Mouse (Mus musculus) kidney, adult 11 months (tissue): ENCODE measurements around the gene Mypn.

Source experiments
- DNase-seq: peaks from one replicate; pipeline ENCODE4 v3.0.0; 2022

Gene Mypn

DNA sequence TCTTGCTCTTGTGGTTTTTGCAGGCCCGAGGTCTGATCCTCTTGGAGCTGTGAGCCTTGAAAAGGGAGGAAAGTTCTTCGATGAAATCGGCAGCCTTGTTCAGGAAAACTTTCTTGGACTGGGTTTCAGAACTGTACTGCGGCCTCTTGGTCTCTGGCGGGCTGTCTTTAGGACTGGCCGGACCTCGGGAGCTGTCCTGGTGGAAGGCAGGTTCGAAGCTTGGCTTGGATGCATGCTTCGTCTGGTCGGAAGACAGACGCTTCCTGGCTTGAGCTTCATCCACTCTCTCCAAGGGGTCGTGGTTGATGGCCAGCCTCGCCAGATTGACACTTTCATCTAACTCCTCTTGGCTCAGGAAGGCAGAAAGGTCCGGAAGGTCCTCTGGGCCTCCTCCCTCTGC, 11.0 kb downstream of the Mypn start:
- no peak for DNase-seq

DNA sequence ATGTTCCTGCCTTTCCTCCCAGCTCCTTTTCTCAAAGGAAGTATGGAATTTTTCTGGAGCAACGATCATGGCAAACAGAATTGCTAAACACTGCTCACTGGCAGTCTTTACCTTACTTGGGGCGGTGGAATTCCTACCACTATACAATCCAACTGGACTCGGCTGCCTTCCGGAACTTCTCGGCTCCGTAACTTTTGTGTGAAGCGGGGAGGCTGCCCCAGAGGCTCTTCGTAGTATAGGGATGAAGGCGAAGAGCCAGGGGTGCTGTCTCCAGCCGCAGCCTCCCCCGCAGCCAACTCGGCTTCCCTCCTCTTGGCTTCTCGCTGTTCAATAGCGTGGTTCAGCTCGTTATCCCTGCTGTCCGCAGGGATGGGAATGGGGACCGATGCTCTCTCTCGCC, 11.5 kb downstream of the Mypn start:
- DNase-seq: no peak

GRCm38 (mm10) chr10:63184451-63184850, 19.3 kb downstream of the Mypn start:
- DNase-seq: no peak

- DNase-seq: no peak
Measured at GRCm38 (mm10) chr10:63182177-63182768, 21.5 kb downstream of the Mypn start.

DNA sequence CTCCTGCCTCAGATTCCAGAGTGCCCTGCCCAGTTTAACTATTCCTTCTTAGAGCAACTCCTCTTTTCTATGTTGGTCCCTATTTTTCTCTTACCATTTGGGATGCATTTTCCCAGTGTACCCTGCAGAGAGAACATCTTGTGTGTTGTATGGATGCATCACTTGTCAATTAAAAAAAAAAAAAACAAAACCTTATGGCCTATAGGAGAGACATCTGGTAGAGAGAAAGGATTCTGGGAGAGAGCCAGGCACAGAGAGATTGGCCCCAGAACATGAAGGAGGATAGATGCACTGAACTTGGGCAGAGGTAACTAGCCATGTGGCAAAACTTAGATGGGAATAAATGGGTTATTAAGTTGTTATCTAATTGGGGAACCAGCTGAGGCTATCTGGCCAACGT, 22.6 kb downstream of the Mypn start:
- DNase-seq: no peak

DNA sequence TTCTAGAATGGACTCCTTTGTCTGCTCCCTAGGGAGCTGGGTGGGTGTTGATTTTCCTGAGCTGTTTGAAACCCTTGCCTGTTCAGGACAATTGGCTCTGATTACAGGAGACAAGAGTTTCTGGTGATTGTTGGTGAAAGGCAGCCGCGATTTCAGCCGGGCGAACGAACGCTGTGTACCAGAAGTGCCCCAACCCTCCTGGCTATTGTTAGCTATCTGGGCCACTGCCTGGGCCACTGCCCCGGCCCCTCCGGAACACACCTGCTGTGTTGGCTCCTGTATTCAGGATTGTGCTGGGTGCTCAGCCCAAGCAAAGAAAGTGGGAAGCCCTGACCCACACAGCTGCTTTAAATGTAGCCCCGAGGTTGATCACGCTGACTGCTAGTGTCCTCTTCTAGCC, 24.2 kb downstream of the Mypn start:
- DNase-seq: no peak

GRCm38 (mm10) chr10:63178318-63178717, 25.4 kb downstream of the Mypn start:
- DNase-seq: no peak

GRCm38 (mm10) chr10:63177286-63178140, 26.2 kb downstream of the Mypn start:
- DNase-seq: no peak

GRCm38 (mm10) chr10:63176471-63176931, 27.3 kb downstream of the Mypn start:
- DNase-seq: no peak

- no peak for DNase-seq
Measured at GRCm38 (mm10) chr10:63172089-63172488, 31.7 kb downstream of the Mypn start.

DNA sequence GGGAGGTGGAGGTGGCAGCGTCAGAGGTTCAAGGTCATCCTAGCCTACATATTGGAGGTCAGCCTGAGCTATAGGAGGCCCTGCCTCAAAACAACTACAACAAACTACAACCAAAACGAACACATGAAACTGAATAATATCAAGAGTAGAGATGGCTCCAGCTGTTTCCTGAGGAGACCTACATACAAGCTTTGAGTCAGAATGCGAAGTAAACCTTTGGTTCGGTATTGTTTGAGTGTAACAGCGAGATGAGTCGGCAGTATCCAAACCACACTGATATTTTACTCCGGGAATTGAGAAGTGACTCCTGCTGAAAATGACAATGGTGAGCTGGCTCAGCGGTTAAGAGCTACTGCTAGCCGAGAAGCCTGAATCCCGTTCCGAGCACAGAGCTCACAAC, 34.2 kb downstream of the Mypn start:
- no peak for DNase-seq

DNA sequence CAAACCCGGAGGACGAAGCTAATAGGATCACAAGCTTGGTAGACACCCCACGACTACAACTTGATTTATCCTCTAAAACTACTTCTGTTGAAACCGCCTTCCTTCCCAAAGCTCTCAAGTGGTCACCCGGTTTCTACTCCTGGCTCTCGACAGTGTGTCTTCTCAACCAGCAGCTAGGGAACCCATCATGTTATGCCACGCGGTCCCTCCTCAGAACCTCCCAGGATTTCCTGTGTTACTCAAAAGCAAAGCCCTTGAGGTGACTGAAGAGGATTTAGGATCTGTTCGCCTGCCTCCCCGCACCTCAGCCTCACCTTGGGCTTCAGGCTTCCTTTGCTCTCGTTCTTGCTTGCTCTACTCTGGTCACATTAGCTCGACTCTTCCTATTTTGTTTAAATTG, 35.6 kb downstream of the Mypn start:
- DNase-seq: no peak

GRCm38 (mm10) chr10:63167241-63167995, 36.3 kb downstream of the Mypn start:
- DNase-seq: no peak

DNA sequence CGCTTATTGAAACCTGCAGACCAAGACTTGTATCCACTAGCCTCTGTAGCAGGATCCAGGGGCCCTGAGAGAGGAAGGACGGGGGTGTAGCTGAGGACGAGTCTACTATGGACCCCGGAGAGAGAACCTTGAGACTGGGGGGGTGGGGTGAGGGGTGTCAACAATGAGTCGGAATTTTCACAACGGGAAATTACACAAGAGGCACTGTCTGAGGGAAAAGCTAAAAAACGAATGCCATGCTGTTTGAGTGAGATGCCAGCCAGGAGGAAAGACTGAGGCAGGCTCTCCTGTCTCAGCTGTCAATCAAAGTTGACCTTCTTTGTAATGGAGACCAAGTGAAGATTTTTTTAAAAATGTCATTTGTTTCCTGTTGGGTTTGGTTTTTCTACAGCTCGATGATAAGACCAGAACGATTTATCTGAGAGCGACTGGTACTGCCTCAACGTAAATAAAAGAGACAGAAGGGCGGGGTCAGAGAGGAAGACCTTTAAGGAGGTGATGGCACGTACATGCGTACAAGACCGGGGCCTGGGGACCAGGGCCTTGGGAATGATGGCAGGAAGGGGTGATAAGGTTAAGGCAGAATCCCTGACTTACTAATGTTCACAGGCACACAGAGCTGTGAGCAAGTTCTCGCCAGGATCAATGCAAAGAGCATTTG, 37.9 kb downstream of the Mypn start:
- DNase-seq: no peak

DNA sequence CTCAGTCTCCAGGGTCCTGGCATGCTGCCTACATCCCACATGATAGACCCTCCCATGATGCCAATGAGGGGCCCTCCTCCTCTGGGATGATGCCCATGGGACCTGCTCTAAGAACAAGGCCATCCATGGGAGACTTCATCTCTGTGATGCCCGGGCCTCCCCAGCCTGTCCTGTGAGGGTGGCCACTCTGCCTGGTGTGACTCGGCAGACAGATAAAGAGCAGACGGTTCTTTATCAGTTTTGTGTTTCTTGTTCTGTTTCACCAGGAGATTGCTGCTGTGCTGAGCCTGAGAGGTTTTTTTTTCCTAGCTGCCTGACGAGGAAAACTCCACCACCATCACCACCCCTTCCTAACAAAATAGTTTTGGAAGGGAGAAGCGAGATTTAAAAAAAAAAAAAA, 42.5 kb downstream of the Mypn start:
- no peak for DNase-seq

DNA sequence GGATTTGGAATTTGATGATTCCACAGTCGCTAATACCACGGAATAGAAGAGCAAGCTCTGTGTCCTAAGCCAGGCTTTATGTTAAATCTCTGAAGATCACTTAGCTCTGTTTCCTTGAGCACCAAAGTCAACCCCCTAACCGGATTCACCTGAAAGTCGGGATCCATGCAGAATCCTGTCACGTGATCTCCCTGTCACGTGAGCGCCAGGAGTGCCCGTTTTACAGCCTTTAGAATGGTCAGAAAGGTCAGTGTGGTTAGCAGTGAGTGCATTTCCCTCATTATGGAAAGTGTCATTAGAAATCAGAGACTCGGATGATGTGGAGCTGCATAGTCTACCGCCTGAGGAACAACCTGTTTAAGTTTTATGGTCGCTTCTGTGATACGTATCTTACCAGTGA, 43.1 kb downstream of the Mypn start:
- no peak for DNase-seq

GRCm38 (mm10) chr10:63158191-63158590, 45.6 kb downstream of the Mypn start:
- no peak for DNase-seq

GRCm38 (mm10) chr10:63157491-63157890, 46.3 kb downstream of the Mypn start:
- no peak for DNase-seq

DNA sequence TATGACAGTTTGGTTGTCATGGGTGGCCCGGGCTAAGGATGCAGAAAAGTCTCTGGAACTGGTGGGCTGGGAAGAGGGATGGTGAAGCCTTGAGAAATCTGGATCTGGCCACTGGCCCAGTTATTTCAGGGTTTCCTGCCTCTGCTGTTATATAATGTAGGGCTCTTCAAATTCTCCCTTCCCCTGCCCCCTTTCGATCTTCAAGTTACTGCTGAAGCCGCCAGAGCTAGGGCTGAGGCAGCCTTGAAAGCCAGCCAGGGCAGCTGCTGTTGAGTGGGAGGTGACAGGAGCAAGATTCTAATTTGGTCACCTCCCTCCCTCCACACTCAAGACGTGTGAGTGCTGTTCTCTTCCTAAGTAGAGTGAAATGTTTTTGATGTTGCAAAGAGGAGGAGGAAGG, 46.8 kb downstream of the Mypn start:
- no peak for DNase-seq

- DNase-seq: no peak
Measured at GRCm38 (mm10) chr10:63156351-63156750, 47.4 kb downstream of the Mypn start.

DNA sequence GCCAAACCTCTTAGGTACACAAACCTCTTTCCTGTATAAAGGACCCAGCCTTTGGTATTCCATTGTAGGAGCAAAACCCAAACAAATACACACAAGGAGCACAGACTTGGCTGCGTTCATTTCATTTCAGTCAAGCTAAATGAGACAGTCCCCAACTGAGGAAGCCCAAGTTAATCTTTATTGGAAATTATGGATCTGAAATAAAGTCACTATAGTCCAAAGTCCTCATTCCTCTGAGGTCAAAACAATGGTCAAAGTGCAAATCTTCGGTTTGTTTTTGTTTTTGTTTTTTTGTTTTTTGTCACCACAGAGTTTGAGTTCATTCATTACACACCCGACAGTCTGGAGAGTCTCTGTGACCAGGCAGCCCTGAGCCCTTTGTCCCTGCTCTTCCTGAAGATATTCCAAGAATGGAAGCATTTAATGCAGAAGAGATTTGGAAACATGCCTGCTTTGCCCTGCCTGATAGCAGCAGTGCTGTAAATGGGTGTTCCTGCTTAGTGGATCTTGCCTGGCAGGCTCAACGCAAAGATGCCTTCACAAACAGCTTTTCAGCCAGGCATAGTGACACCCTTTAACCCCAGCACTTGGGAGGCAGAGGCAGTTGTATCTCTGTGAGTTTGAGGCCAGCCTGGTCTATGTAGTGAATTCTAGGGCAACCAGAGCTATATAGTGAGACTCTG, 47.9 kb downstream of the Mypn start:
- peak; percentile 21 for DNase-seq

- DNase-seq: no peak
Measured at GRCm38 (mm10) chr10:63154726-63155125, 49.0 kb downstream of the Mypn start.

GRCm38 (mm10) chr10:63154226-63154625, 49.5 kb downstream of the Mypn start:
- peak; percentile 16 for DNase-seq
